Mouse (Mus musculus): ENCODE data around the gene Ubb. TPM values are rescaled to one million over a fixed set of nuclear protein-coding genes. Genes with fewer than 3 reads are reported as not detected.

Gene Ubb
- total and polyA plus RNA-seq, 3 experiments = 964 to 2,208 (median 1,083) TPM

GRCm38 (mm10) chr11:62538321-62539088 is 12.5 kb upstream of the Ubb start:
- ATAC-seq (ENCODE audit: extremely low read depth, insufficient number of reproducible peaks, low FRiP score, poor library complexity, severe bottlenecking) (peak; percentile 28), DNase-seq (ENCODE audit: low spot score) (peak; percentile 63)
- no peak for TF ChIP-seq GATA2 (IDR thresholded peaks at IDR 0.05; ENCODE audit: borderline replicate concordance, low read depth, low read length)
- TF ChIP-seq CTCF (IDR thresholded peaks at IDR 0.05; ENCODE audit: low read depth, low read length) = no peak
- no peak for TF ChIP-seq GATA1 (IDR thresholded peaks at IDR 0.05; ENCODE audit: borderline replicate concordance, low read length)
- TF ChIP-seq TAL1 (conservative IDR thresholded peaks at IDR 0.05; ENCODE audit: low read depth, low read length) = no peak
- TF ChIP-seq POLR2AphosphoS5 (IDR thresholded peaks at IDR 0.05; ENCODE audit: insufficient replicate concordance, low read depth, low read length) = no peak
- Histone ChIP-seq H3K9me3 (replicated peaks) (no peaks in the 10 kb centered on the region), H3K27me3 (ENCODE audit: insufficient read depth, low read length) (no peaks in the 10 kb centered on the region), H3K4me3 (ENCODE audit: low read depth, low read length) (peak overlapping the region; percentile 87), H3K36me3 (replicated peaks) (peaks cover 27% of the 10 kb centered on the region), H3K4me1 (ENCODE audit: insufficient read depth, low read depth, low read length) (peaks cover 38% of the 10 kb centered on the region)

GRCm38 (mm10) chr11:62539089-62539890 is 11.7 kb upstream of the Ubb start, which contains the start of gene Cenpv:
Gene Cenpv, minus strand, starts transcription at chr11:62539261.
- no peaks in the 10 kb centered on the region for H3K27me3 ChIP-seq (ENCODE audit: insufficient read depth, low read length)
- ATAC-seq (ENCODE audit: extremely low read depth, insufficient number of reproducible peaks, low FRiP score, poor library complexity, severe bottlenecking) (no peak), DNase-seq (ENCODE audit: low spot score) (peak; percentile 72)
- H3K4me3 ChIP-seq (ENCODE audit: low read depth, low read length) = peak within 1 kb of the TSS; percentile 87
- H3K36me3 ChIP-seq (replicated peaks) = peaks cover 19% of the 10 kb centered on the region
- H3K9me3 ChIP-seq (replicated peaks) = no peaks in the 10 kb centered on the region
- TF ChIP-seq GATA1 (IDR thresholded peaks at IDR 0.05; ENCODE audit: borderline replicate concordance, low read length) (no peak), CTCF (IDR thresholded peaks at IDR 0.05; ENCODE audit: low read depth, low read length) (no peak), GATA2 (IDR thresholded peaks at IDR 0.05; ENCODE audit: borderline replicate concordance, low read depth, low read length) (no peak), POLR2AphosphoS5 (IDR thresholded peaks at IDR 0.05; ENCODE audit: insufficient replicate concordance, low read depth, low read length) (no peak), TAL1 (conservative IDR thresholded peaks at IDR 0.05; ENCODE audit: low read depth, low read length) (no peak)
- H3K4me1 ChIP-seq (ENCODE audit: insufficient read depth, low read depth, low read length) = peaks cover 40% of the 10 kb centered on the region

DNA sequence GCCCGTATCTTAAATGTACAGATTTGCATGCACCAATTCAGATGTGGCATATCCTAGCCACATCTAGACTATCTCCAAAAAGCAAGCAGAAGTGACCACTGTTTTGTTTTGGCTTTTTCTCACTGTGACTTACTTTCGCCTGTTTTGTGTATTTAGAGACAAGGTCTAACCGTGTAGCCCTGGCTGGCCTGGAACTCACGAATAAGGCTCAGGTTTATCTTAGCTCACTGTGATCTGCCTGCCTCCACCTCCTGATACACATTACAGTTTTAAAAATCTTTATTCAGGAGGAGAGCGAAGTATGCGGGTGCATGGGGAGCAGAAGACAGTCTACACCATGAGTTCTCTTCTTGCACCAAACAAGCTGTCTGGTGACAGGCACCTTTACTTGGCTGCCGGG is 10.8 kb upstream of the Ubb start:
- Histone ChIP-seq H3K27me3 (ENCODE audit: insufficient read depth, low read length) (no peaks in the 10 kb centered on the region), H3K4me3 (ENCODE audit: low read depth, low read length) (no peak overlapping the region), H3K36me3 (replicated peaks) (peaks cover 11% of the 10 kb centered on the region), H3K9me3 (replicated peaks) (no peaks in the 10 kb centered on the region), H3K4me1 (ENCODE audit: insufficient read depth, low read depth, low read length) (peaks cover 43% of the 10 kb centered on the region)
- DNase-seq (ENCODE audit: low spot score) = no peak
- no peak for ATAC-seq (ENCODE audit: extremely low read depth, insufficient number of reproducible peaks, low FRiP score, poor library complexity, severe bottlenecking)
- TF ChIP-seq GATA2 (IDR thresholded peaks at IDR 0.05; ENCODE audit: borderline replicate concordance, low read depth, low read length) = no peak
- TF ChIP-seq TAL1 (conservative IDR thresholded peaks at IDR 0.05; ENCODE audit: low read depth, low read length) = no peak
- TF ChIP-seq POLR2AphosphoS5 (IDR thresholded peaks at IDR 0.05; ENCODE audit: insufficient replicate concordance, low read depth, low read length) = no peak
- no peak for TF ChIP-seq GATA1 (IDR thresholded peaks at IDR 0.05; ENCODE audit: borderline replicate concordance, low read length)
- no peak for TF ChIP-seq CTCF (IDR thresholded peaks at IDR 0.05; ENCODE audit: low read depth, low read length)

GRCm38 (mm10) chr11:62540969-62541368 is 10.0 kb upstream of the Ubb start:
- H3K9me3 ChIP-seq (replicated peaks) = no peaks in the 10 kb centered on the region
- H3K27me3 ChIP-seq (ENCODE audit: insufficient read depth, low read length) = no peaks in the 10 kb centered on the region
- H3K4me3 ChIP-seq (ENCODE audit: low read depth, low read length) = no peak overlapping the region
- peaks cover 3% of the 10 kb centered on the region for H3K36me3 ChIP-seq (replicated peaks)
- TF ChIP-seq CTCF (IDR thresholded peaks at IDR 0.05; ENCODE audit: low read depth, low read length) (no peak), TAL1 (conservative IDR thresholded peaks at IDR 0.05; ENCODE audit: low read depth, low read length) (no peak), POLR2AphosphoS5 (IDR thresholded peaks at IDR 0.05; ENCODE audit: insufficient replicate concordance, low read depth, low read length) (no peak), GATA1 (IDR thresholded peaks at IDR 0.05; ENCODE audit: borderline replicate concordance, low read length) (no peak), GATA2 (IDR thresholded peaks at IDR 0.05; ENCODE audit: borderline replicate concordance, low read depth, low read length) (no peak)
- DNase-seq (ENCODE audit: low spot score) = no peak
- no peak for ATAC-seq (ENCODE audit: extremely low read depth, insufficient number of reproducible peaks, low FRiP score, poor library complexity, severe bottlenecking)
- H3K4me1 ChIP-seq (ENCODE audit: insufficient read depth, low read depth, low read length) = peaks cover 41% of the 10 kb centered on the region

- H3K27me3 ChIP-seq (ENCODE audit: insufficient read depth, low read length) = no peaks in the 10 kb centered on the region
- peaks cover 40% of the 10 kb centered on the region for H3K4me1 ChIP-seq (ENCODE audit: insufficient read depth, low read depth, low read length)
- ATAC-seq (ENCODE audit: extremely low read depth, insufficient number of reproducible peaks, low FRiP score, poor library complexity, severe bottlenecking) (no peak), DNase-seq (ENCODE audit: low spot score) (no peak)
- no peak overlapping the region for H3K4me3 ChIP-seq (ENCODE audit: low read depth, low read length)
- TF ChIP-seq TAL1 (conservative IDR thresholded peaks at IDR 0.05; ENCODE audit: low read depth, low read length) = no peak
- no peak for TF ChIP-seq POLR2AphosphoS5 (IDR thresholded peaks at IDR 0.05; ENCODE audit: insufficient replicate concordance, low read depth, low read length)
- no peak for TF ChIP-seq CTCF (IDR thresholded peaks at IDR 0.05; ENCODE audit: low read depth, low read length)
- TF ChIP-seq GATA1 (IDR thresholded peaks at IDR 0.05; ENCODE audit: borderline replicate concordance, low read length) = no peak
- TF ChIP-seq GATA2 (IDR thresholded peaks at IDR 0.05; ENCODE audit: borderline replicate concordance, low read depth, low read length) = no peak
- H3K9me3 ChIP-seq (replicated peaks) = no peaks in the 10 kb centered on the region
- H3K36me3 ChIP-seq (replicated peaks) = no peaks in the 10 kb centered on the region
These were observed 9.4 kb upstream of the Ubb start for GRCm38 (mm10) chr11:62541581-62541980.

- no peaks in the 10 kb centered on the region for H3K9me3 ChIP-seq (replicated peaks)
- H3K4me1 ChIP-seq (ENCODE audit: insufficient read depth, low read depth, low read length) = peaks cover 35% of the 10 kb centered on the region
- H3K27me3 ChIP-seq (ENCODE audit: insufficient read depth, low read length) = no peaks in the 10 kb centered on the region
- DNase-seq (ENCODE audit: low spot score) (no peak), ATAC-seq (ENCODE audit: extremely low read depth, insufficient number of reproducible peaks, low FRiP score, poor library complexity, severe bottlenecking) (no peak)
- H3K4me3 ChIP-seq (ENCODE audit: low read depth, low read length) = no peak overlapping the region
- H3K36me3 ChIP-seq (replicated peaks) = no peaks in the 10 kb centered on the region
- TF ChIP-seq GATA1 (IDR thresholded peaks at IDR 0.05; ENCODE audit: borderline replicate concordance, low read length) (no peak), POLR2AphosphoS5 (IDR thresholded peaks at IDR 0.05; ENCODE audit: insufficient replicate concordance, low read depth, low read length) (no peak), TAL1 (conservative IDR thresholded peaks at IDR 0.05; ENCODE audit: low read depth, low read length) (no peak), GATA2 (IDR thresholded peaks at IDR 0.05; ENCODE audit: borderline replicate concordance, low read depth, low read length) (no peak), CTCF (IDR thresholded peaks at IDR 0.05; ENCODE audit: low read depth, low read length) (no peak)
These were observed 7.0 kb upstream of the Ubb start for GRCm38 (mm10) chr11:62543991-62544390.

Measured in G1E (cell line).